Comparison of ENCODE assay signal across 13 mouse cellular contexts in the genomic region with DNA sequence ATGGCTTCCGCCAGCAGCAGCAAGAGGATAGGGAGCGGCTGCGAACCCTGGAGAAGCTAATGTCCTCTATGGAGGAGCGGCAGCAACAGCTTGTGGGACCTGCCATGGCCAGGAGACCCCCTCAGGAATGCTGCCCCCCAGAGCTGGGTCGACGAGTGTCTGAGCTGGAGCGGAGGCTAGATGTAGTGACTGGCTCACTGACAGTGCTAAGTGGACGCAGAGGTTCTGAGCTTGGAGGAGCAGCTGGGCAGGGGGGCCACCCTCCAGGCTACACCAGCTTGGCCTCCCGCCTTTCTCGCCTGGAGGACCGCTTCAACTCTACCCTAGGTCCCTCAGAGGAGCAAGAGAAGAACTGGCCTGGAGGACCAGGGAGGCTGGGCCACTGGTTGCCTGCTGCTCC. TPM values are rescaled to one million over a fixed set of nuclear protein-coding genes. Genes with fewer than 3 reads are reported as not detected.
DNase-seq lines count a peak whose midpoint lies in the region; ATAC-seq and TF ChIP-seq lines count a peak whose summit lies in the region.
"Had no signal": no experiment of that assay in that cellular context is flagged by ENCODE, and none has a peak within 500 bp of the region (broad histone marks: within the 10 kb centered on the region; RNA-seq: fewer than 3 reads in every experiment).

No protein-coding gene starts in this region.

- intact Hi-C loops in gastrocnemius, adult 2 months (cut with DNase I), result loop anchor here (2.0 kb wide), 1 partner anchor 103 kb away; the partner anchor contains the start of gene Mapre3
- intact Hi-C loops in gastrocnemius, postnatal 14 days (cut with DNase I; ENCODE audit: low total_unique reads), result loop anchor here (5.0 kb wide), 1 partner anchor 40 kb away; no protein-coding TSS in a partner anchor

- H3K4me1 ChIP-seq in intestine, embryonic 16.5 days (ENCODE audit: control insufficient read depth, insufficient read depth, low read length), result peaks cover 40% of the 10 kb centered on the region
- peaks cover 43% of the 10 kb centered on the region for H3K4me1 ChIP-seq in intestine, embryonic 15.5 days (replicated peaks)
- H3K4me1 ChIP-seq in stomach, embryonic 16.5 days (ENCODE audit: control insufficient read depth, insufficient read depth, low read length), result peaks cover 38% of the 10 kb centered on the region
- H3K4me1 ChIP-seq in stomach, postnatal 0 days (replicated peaks; ENCODE audit: control insufficient read depth, insufficient read depth), result peaks cover 5% of the 10 kb centered on the region

- TF ChIP-seq EP300 in stomach, postnatal 0 days (optimal IDR thresholded peaks at IDR 0.05), result no peak

- H3K27me3 ChIP-seq in intestine, embryonic 16.5 days (replicated peaks; ENCODE audit: control insufficient read depth, insufficient read depth, low read length), result no peaks in the 10 kb centered on the region
- H3K27me3 ChIP-seq in intestine, embryonic 15.5 days (replicated peaks), result no peaks in the 10 kb centered on the region
- H3K27me3 ChIP-seq in stomach, embryonic 16.5 days (ENCODE audit: control insufficient read depth, insufficient read depth, low read length), result no peaks in the 10 kb centered on the region
- no peaks in the 10 kb centered on the region for H3K27me3 ChIP-seq in stomach, postnatal 0 days (ENCODE audit: control insufficient read depth, insufficient read depth, low read length)

- 86% methylated on average over 11 of the region's 11 CpGs for WGBS in intestine, embryonic 16.5 days
- 94% methylated on average over 11 of the region's 11 CpGs for WGBS in intestine, embryonic 15.5 days
- WGBS in stomach, embryonic 16.5 days, result 87% methylated on average over 11 of the region's 11 CpGs
- WGBS in stomach, postnatal 0 days, result 87% methylated on average over 11 of the region's 11 CpGs
- WGBS in macrophage (ENCODE audit: missing documents), result 94% methylated on average over 11 of the region's 11 CpGs

- no peak for TF ChIP-seq CTCF in gastrocnemius, adult 2 months (IDR thresholded peaks at IDR 0.05)
- TF ChIP-seq CTCF in stomach, postnatal 0 days (IDR thresholded peaks at IDR 0.05; ENCODE audit: low read depth), result no peak

- no peak for DNase-seq in gastrocnemius, adult 2 months
- DNase-seq in gastrocnemius, postnatal 14 days, result no peak
- no peak for DNase-seq in stomach, postnatal 0 days (ENCODE audit: low spot score)
- DNase-seq in embryo, embryonic 11 days, result no peak
- DNase-seq: B cell, adult 2 months; cerebellum, postnatal 25 days; lung, adult 18-20 months had no signal

- H3K79me2 ChIP-seq in macrophage (ENCODE audit: inconsistent target), result peaks cover 44% of the 10 kb centered on the region

- H3K4me3 ChIP-seq in gastrocnemius, adult 2 months, result no peak overlapping the region
- H3K4me3 ChIP-seq in intestine, embryonic 16.5 days (ENCODE audit: low read length), result no peak overlapping the region
- H3K4me3 ChIP-seq in intestine, embryonic 15.5 days (replicated peaks), result no peak overlapping the region
- no peak overlapping the region for H3K4me3 ChIP-seq in stomach, embryonic 16.5 days (replicated peaks; ENCODE audit: low read length)
- no peak overlapping the region for H3K4me3 ChIP-seq in stomach, postnatal 0 days (ENCODE audit: low read depth, low read length)
- no peak overlapping the region for H3K4me3 ChIP-seq in macrophage (ENCODE audit: inconsistent target)
- H3K4me3 ChIP-seq: midbrain, embryonic 10.5 days had no signal

- H3K36me3 ChIP-seq in intestine, embryonic 16.5 days (ENCODE audit: control insufficient read depth, insufficient read depth, low read length), result no peaks in the 10 kb centered on the region; the same call in 1 of the 2 replicates
- H3K36me3 ChIP-seq in intestine, embryonic 15.5 days, result peaks cover 27% of the 10 kb centered on the region
- H3K36me3 ChIP-seq in stomach, embryonic 16.5 days (ENCODE audit: control insufficient read depth, insufficient read depth, low read length), result peaks cover 10% of the 10 kb centered on the region
- H3K36me3 ChIP-seq in stomach, postnatal 0 days (ENCODE audit: control insufficient read depth, insufficient read depth, low read length), result peaks cover 16% of the 10 kb centered on the region
- peaks cover 26% of the 10 kb centered on the region; the same call in 1 of the 2 replicates for H3K36me3 ChIP-seq in macrophage (ENCODE audit: inconsistent target)

- no peak for ATAC-seq in intestine, embryonic 16.5 days
- no peak for ATAC-seq in intestine, embryonic 15.5 days
- ATAC-seq in stomach, embryonic 16.5 days (ENCODE audit: insufficient read depth, low FRiP score), result no peak
- no peak for ATAC-seq in stomach, postnatal 0 days (ENCODE audit: low FRiP score, low TSS enrichment)
- ATAC-seq: inflammation-experienced regulatory T-cells, adult 6 months had no signal

- no peaks in the 10 kb centered on the region for H3K9me3 ChIP-seq in intestine, embryonic 16.5 days (ENCODE audit: control insufficient read depth, low read length)
- H3K9me3 ChIP-seq in intestine, embryonic 15.5 days, result no peaks in the 10 kb centered on the region
- H3K9me3 ChIP-seq in stomach, embryonic 16.5 days (replicated peaks; ENCODE audit: control insufficient read depth, low read length), result no peaks in the 10 kb centered on the region
- no peaks in the 10 kb centered on the region for H3K9me3 ChIP-seq in stomach, postnatal 0 days (ENCODE audit: control insufficient read depth, low read length)
- H3K9me3 ChIP-seq: midbrain, embryonic 10.5 days had no signal

- peak overlapping the region; percentile 86 for H3K27ac ChIP-seq in gastrocnemius, adult 2 months
- no peak overlapping the region for H3K27ac ChIP-seq in intestine, embryonic 16.5 days (ENCODE audit: low read length)
- no peak overlapping the region for H3K27ac ChIP-seq in intestine, embryonic 15.5 days
- H3K27ac ChIP-seq in stomach, embryonic 16.5 days (ENCODE audit: low read length), result no peak overlapping the region
- no peak overlapping the region for H3K27ac ChIP-seq in stomach, postnatal 0 days (replicated peaks)
- peak overlapping the region; percentile 88 for H3K27ac ChIP-seq in macrophage

- H3K9ac ChIP-seq in intestine, embryonic 16.5 days (ENCODE audit: low read depth, low read length), result 0 out of 2 replicates have a peak overlapping the region, but pooled peaks have one; percentile 14
- H3K9ac ChIP-seq in intestine, embryonic 15.5 days, result no peak overlapping the region
- peak overlapping the region; percentile 32; the same call in 1 of the 2 replicates for H3K9ac ChIP-seq in stomach, embryonic 16.5 days (ENCODE audit: low read length)
- no peak overlapping the region for H3K9ac ChIP-seq in stomach, postnatal 0 days (ENCODE audit: low read length)

- no peak overlapping the region for H3K4me2 ChIP-seq in intestine, embryonic 16.5 days (ENCODE audit: low read depth, low read length)
- no peak overlapping the region for H3K4me2 ChIP-seq in intestine, embryonic 15.5 days (replicated peaks)
- H3K4me2 ChIP-seq in stomach, embryonic 16.5 days (ENCODE audit: low read depth, low read length), result no peak overlapping the region
- H3K4me2 ChIP-seq in stomach, postnatal 0 days (replicated peaks; ENCODE audit: low read depth), result no peak overlapping the region

RNA-seq across cellular contexts. Expression of gene Khk, which starts 3.9 kb away (rescaled TPM):
- 10 to 100 TPM; 29.2 to 30.8 TPM for total RNA-seq in gastrocnemius, adult 2 months (2021)
- 10 to 100 TPM; 31.4 to 32.7 TPM for total RNA-seq in gastrocnemius, postnatal 14 days (2021)
- 26.9 and 32.5 TPM in 2 replicates for polyA plus RNA-seq in intestine, embryonic 16.5 days (2015; fragmentation: Nextera tagmentation; extraction: Ambion mirVana)
- 23.3 and 26.9 TPM in 2 replicates for polyA plus RNA-seq in intestine, embryonic 15.5 days (2015; fragmentation: Nextera tagmentation; extraction: Ambion mirVana)
- 28.8 and 31.8 TPM in 2 replicates for polyA plus RNA-seq in stomach, embryonic 16.5 days (2015; fragmentation: Nextera tagmentation; extraction: Ambion mirVana)
- polyA plus RNA-seq in stomach, postnatal 0 days (2015; fragmentation: Nextera tagmentation; extraction: Ambion mirVana), result 28.4 and 33.6 TPM in 2 replicates
- total RNA-seq in macrophage (2018; cell fraction: chromatin; rRNA removed), result 1 to 10 TPM in 21 of 26 experiments, under 1 TPM in 2, not detected in 3; 0.89 to 9.8 (median 5.7) TPM
- total RNA-seq in macrophage (2018; cell fraction: cytosol; rRNA removed), result 10 to 100 TPM in 17 of 26 experiments, 1 to 10 TPM in 9; 7.6 to 24.7 (median 13.3) TPM
- 10 to 100 TPM in 6 of 26 experiments, 1 to 10 TPM in 20; 1.3 to 14.1 (median 6.9) TPM for total RNA-seq in macrophage (2018; cell fraction: nucleus; rRNA removed)
- 10.2 to 18.1 TPM (median 14.4 TPM) in 3 replicates for polyA plus RNA-seq in macrophage (2018)

RNA-seq across cellular contexts. Expression of gene Emilin1, which starts 4.1 kb away (rescaled TPM):
- total RNA-seq in gastrocnemius, adult 2 months (2021), result 1 to 10 TPM; 2.7 to 7.7 TPM
- total RNA-seq in gastrocnemius, postnatal 14 days (2021), result 10 to 100 TPM; 25.7 to 31.3 TPM
- polyA plus RNA-seq in intestine, embryonic 16.5 days (2015; fragmentation: Nextera tagmentation; extraction: Ambion mirVana), result 173 and 177 TPM in 2 replicates
- polyA plus RNA-seq in intestine, embryonic 15.5 days (2015; fragmentation: Nextera tagmentation; extraction: Ambion mirVana), result 183 and 190 TPM in 2 replicates
- polyA plus RNA-seq in stomach, embryonic 16.5 days (2015; fragmentation: Nextera tagmentation; extraction: Ambion mirVana), result 245 and 257 TPM in 2 replicates
- polyA plus RNA-seq in stomach, postnatal 0 days (2015; fragmentation: Nextera tagmentation; extraction: Ambion mirVana), result 85.6 and 97.0 TPM in 2 replicates
- 10 to 100 TPM in 19 of 26 experiments, 1 to 10 TPM in 7; 3.6 to 47.2 (median 18.3) TPM for total RNA-seq in macrophage (2018; cell fraction: chromatin; rRNA removed)
- 10 to 100 TPM; 19.9 to 51.8 (median 36.2) TPM for total RNA-seq in macrophage (2018; cell fraction: cytosol; rRNA removed)
- total RNA-seq in macrophage (2018; cell fraction: nucleus; rRNA removed), result 10 to 100 TPM; 15.7 to 89.8 (median 51.7) TPM
- polyA plus RNA-seq in macrophage (2018), result 21.8 to 51.0 TPM (median 46.5 TPM) in 3 replicates

RNA-seq across cellular contexts. Expression of gene Ost4, which starts 9.8 kb away (rescaled TPM):
- 100 to 1,000 TPM; 103 to 121 TPM for total RNA-seq in gastrocnemius, adult 2 months (2021)
- 100 to 1,000 TPM; 119 to 134 TPM for total RNA-seq in gastrocnemius, postnatal 14 days (2021)
- polyA plus RNA-seq in intestine, embryonic 16.5 days (2015; fragmentation: Nextera tagmentation; extraction: Ambion mirVana), result 459 and 477 TPM in 2 replicates
- polyA plus RNA-seq in intestine, embryonic 15.5 days (2015; fragmentation: Nextera tagmentation; extraction: Ambion mirVana), result 449 and 476 TPM in 2 replicates
- 434 and 465 TPM in 2 replicates for polyA plus RNA-seq in stomach, embryonic 16.5 days (2015; fragmentation: Nextera tagmentation; extraction: Ambion mirVana)
- 368 and 397 TPM in 2 replicates for polyA plus RNA-seq in stomach, postnatal 0 days (2015; fragmentation: Nextera tagmentation; extraction: Ambion mirVana)
- total RNA-seq in macrophage (2018; cell fraction: chromatin; rRNA removed), result 10 to 100 TPM; 10.8 to 69.3 (median 29.8) TPM
- 100 to 1,000 TPM; 102 to 241 (median 145) TPM for total RNA-seq in macrophage (2018; cell fraction: cytosol; rRNA removed)
- 10 to 100 TPM; 16.1 to 73.4 (median 43.0) TPM for total RNA-seq in macrophage (2018; cell fraction: nucleus; rRNA removed)
- polyA plus RNA-seq in macrophage (2018), result 186 to 192 TPM (median 190 TPM) in 3 replicates

RNA-seq across cellular contexts. Expression of gene Cgref1, which starts 28.0 kb away (rescaled TPM):
- 1 to 10 TPM; 2.0 to 2.9 TPM for total RNA-seq in gastrocnemius, adult 2 months (2021)
- total RNA-seq in gastrocnemius, postnatal 14 days (2021), result 1 to 10 TPM; 4.5 to 7.7 TPM
- 67.0 and 88.7 TPM in 2 replicates for polyA plus RNA-seq in intestine, embryonic 16.5 days (2015; fragmentation: Nextera tagmentation; extraction: Ambion mirVana)
- polyA plus RNA-seq in intestine, embryonic 15.5 days (2015; fragmentation: Nextera tagmentation; extraction: Ambion mirVana), result 36.1 and 42.8 TPM in 2 replicates
- polyA plus RNA-seq in stomach, embryonic 16.5 days (2015; fragmentation: Nextera tagmentation; extraction: Ambion mirVana), result 12.3 and 14.3 TPM in 2 replicates
- 22.5 and 24.8 TPM in 2 replicates for polyA plus RNA-seq in stomach, postnatal 0 days (2015; fragmentation: Nextera tagmentation; extraction: Ambion mirVana)
- total RNA-seq in macrophage (2018; cell fraction: chromatin; rRNA removed), result 1 to 10 TPM in 5 of 26 experiments, not detected in 21; 1.5 to 6.2 (median 3.6) TPM
- total RNA-seq in macrophage (2018; cell fraction: cytosol; rRNA removed), result 1 to 10 TPM in 1 of 26 experiments, under 1 TPM in 10, not detected in 15; 0.05 to 1.6 (median 0.09) TPM
- total RNA-seq in macrophage (2018; cell fraction: nucleus; rRNA removed), result 1 to 10 TPM in 2 of 26 experiments, under 1 TPM in 2, not detected in 22; 0.60 to 2.1 (median 0.93) TPM
- 0.17 TPM in 1 of 3 replicates, not detected in the others for polyA plus RNA-seq in macrophage (2018)
- polyA plus RNA-seq: inflammation-experienced regulatory T-cells, adult 6 months had no signal

RNA-seq across cellular contexts. Expression of gene Agbl5, which starts 28.9 kb away (rescaled TPM):
- 1 to 10 TPM; 1.6 to 2.3 TPM for total RNA-seq in gastrocnemius, adult 2 months (2021)
- 1 to 10 TPM; 1.8 to 2.6 TPM for total RNA-seq in gastrocnemius, postnatal 14 days (2021)
- polyA plus RNA-seq in intestine, embryonic 16.5 days (2015; fragmentation: Nextera tagmentation; extraction: Ambion mirVana), result 13.9 and 16.3 TPM in 2 replicates
- polyA plus RNA-seq in intestine, embryonic 15.5 days (2015; fragmentation: Nextera tagmentation; extraction: Ambion mirVana), result 13.9 and 16.4 TPM in 2 replicates
- polyA plus RNA-seq in stomach, embryonic 16.5 days (2015; fragmentation: Nextera tagmentation; extraction: Ambion mirVana), result 16.7 and 18.4 TPM in 2 replicates
- polyA plus RNA-seq in stomach, postnatal 0 days (2015; fragmentation: Nextera tagmentation; extraction: Ambion mirVana), result 6.9 and 9.1 TPM in 2 replicates
- 10 to 100 TPM in 7 of 26 experiments, 1 to 10 TPM in 19; 1.2 to 15.8 (median 7.4) TPM for total RNA-seq in macrophage (2018; cell fraction: chromatin; rRNA removed)
- 1 to 10 TPM; 1.4 to 4.4 (median 2.7) TPM for total RNA-seq in macrophage (2018; cell fraction: cytosol; rRNA removed)
- 10 to 100 TPM in 4 of 26 experiments, 1 to 10 TPM in 22; 1.4 to 17.3 (median 5.3) TPM for total RNA-seq in macrophage (2018; cell fraction: nucleus; rRNA removed)
- 2.1 to 3.5 TPM (median 2.3 TPM) in 3 replicates for polyA plus RNA-seq in macrophage (2018)

Comparison
In these comparisons a context has a peak if more than half of its experiments do, and no peak if none do; other contexts are left out.
1. H3K9ac ChIP-seq: peak in intestine, embryonic 16.5 days (single experiment) and stomach, embryonic 16.5 days (single experiment); none in intestine, embryonic 15.5 days (single experiment) and stomach, postnatal 0 days (single experiment).
2. H3K27ac ChIP-seq: peak in gastrocnemius, adult 2 months (single experiment) and macrophage (single experiment); none in intestine, embryonic 16.5 days (single experiment), intestine, embryonic 15.5 days (single experiment), stomach, embryonic 16.5 days (single experiment) and stomach, postnatal 0 days (single experiment).